Mouse (Mus musculus): Measurements from ENCODE around the gene Mob2.

- TF ChIP-seq CTCF (IDR thresholded peaks at IDR 0.05; ENCODE audit: low read depth) = no peak
- TF ChIP-seq EP300 (optimal IDR thresholded peaks at IDR 0.05) = no peak
These were observed 13.5 kb upstream of the Mob2 start for GRCm38 (mm10) chr7:142074146-142074886.
